Mouse (Mus musculus) urinary bladder, postnatal 10 days (tissue): ENCODE data around the gene Ext2.

ENCODE experiments used
- DNase-seq: peaks from one replicate; pipeline ENCODE4 v3.0.0; 2022; ENCODE audit warnings: low spot score

Ext2 gene

DNA sequence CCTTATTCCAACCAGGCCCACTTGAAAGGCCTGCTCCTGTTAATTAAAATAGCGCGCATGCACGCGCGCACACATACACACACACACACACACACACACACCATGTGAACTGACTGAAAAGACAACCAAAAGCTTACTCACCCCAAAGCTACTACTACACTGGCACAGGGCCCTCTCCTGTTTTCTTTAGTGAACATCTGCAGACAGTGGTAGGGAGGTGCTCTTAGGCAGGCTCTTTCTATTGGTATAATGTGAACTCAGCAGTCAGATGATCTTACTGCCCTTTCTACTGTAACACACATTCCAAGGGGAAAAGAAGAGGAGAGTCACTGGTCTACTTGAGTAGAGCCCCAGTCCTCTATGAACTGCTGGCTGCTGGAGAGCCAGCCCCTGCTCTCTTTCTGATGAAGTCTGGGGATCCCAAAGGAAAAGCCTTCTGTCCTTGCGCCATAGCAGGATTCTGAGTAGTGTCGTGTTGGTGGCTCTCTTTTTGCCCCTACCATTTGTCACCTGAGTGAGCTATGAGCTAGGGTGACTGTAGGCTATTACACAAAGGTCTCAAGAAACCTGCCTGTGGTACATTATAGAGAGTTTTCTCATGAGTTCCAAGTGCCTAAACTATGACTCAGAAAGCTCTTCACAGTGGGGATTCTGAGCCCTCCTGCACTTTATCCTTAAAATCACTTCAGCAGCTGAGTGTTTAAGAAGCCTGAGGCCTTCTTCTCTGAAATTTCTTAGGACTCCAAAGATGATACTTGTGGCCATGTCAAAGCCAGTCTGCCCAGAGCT, 45.9 kb downstream of the Ext2 start:
- no peak for DNase-seq

GRCm38 (mm10) chr2:93775431-93775830, 46.9 kb downstream of the Ext2 start:
- no peak for DNase-seq

DNA sequence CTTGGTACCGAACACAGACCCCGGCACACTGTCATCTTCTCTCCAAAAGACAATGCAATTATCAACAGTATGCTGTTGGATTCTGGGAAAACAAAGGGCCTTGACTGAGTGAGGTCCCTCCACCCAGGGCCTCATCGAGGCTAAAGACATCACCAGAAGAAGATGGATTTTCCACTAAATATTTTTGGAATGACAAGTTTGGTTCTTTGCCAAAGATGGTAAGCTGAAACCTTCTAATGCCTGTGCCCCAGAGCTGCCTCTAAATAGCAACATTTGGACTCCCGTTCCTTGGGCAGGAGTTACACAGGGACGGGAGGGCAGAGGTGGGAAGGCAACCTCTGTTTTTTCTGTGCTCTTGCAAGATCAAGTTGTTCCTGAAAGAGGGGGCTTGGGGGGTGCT, 47.4 kb downstream of the Ext2 start:
- DNase-seq, result no peak

DNA sequence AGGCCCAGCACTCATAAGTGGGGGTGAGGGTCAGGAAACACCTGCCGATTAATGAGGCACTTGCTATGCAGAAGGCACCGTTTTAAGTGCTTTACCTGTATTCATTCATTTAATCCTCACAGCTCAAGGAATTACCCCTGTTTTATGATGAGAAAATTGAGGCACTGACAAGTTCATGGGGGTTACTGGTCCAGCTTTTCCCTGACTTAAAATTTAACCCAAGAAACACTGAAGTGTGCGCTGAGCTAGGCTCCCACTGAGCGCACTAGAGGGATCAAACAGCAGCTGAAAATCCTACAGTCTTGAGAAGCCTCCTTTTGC, 49.6 kb downstream of the Ext2 start:
- no peak for DNase-seq

GRCm38 (mm10) chr2:93772054-93772764, 50.2 kb downstream of the Ext2 start:
- no peak for DNase-seq

- no peak for DNase-seq
These were observed 51.5 kb downstream of the Ext2 start for GRCm38 (mm10) chr2:93770895-93771294.

GRCm38 (mm10) chr2:93769875-93770274, 52.5 kb downstream of the Ext2 start:
- no peak for DNase-seq

DNA sequence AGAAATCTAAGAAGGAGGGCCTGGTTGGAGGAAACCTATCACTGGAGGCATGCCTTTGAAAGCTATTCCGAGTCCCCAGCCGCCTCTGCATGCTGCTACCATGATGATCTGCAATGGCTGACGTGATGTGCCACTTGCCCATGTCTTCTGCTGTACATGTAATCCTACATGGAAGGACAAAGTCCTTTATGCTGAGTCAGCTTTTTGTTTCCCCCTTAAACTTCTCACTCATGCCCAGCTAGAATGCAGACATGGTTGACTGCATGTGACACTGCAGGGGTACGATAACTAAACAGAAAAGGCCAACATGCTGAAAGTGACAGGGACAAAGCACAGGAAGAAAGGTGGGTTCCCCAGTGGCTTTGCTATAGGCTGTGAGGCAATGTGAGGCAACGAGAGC, 56.6 kb downstream of the Ext2 start:
- no peak for DNase-seq

DNA sequence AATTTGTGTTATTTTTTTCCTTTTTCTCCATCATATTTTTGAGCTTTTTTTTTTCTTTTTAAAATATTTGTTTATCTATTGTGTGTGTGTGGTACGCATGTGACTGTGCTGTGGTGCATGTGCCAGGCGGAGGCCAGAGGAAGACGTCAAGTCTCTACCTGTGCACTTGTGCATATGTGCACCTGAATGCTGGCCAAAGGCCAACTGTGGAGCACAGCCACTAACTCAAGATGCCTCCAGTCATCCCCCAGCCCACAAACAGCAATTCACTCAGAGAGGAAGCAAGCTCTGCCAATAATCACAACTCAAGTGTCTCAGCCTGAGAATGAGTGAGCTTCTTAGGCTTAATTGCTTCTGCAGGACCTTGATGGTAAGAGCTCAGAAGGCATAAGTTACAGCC, 58.2 kb downstream of the Ext2 start:
- DNase-seq, result no peak

- DNase-seq, result no peak
These were observed 62.0 kb downstream of the Ext2 start for GRCm38 (mm10) chr2:93760389-93760788.

DNA sequence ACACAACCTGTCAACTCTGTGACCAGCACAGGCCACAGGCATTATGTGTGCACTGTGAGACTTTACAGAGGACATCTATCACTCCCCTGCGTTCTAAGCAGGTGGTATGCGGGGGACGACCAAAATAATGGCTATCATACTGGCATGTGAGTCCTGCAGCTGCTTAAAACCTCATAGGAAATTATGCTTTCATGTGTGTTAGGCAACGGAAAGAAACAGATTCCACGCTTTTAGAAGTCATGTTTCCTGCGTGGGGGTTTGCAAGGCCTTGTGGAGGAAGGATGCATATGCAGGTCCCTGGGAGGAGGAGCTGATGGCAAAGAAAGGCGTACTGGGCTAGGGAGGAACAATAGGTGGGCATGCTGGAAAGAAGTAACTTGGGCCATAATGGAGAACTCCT, 63.2 kb downstream of the Ext2 start:
- DNase-seq, result no peak

- no peak for DNase-seq
These were observed 64.1 kb downstream of the Ext2 start for GRCm38 (mm10) chr2:93758298-93758697.

- DNase-seq, result no peak
These were observed 68.0 kb downstream of the Ext2 start for GRCm38 (mm10) chr2:93754366-93754765.

GRCm38 (mm10) chr2:93753147-93753758, 69.1 kb downstream of the Ext2 start:
- no peak for DNase-seq

GRCm38 (mm10) chr2:93749709-93750108, 72.7 kb downstream of the Ext2 start:
- DNase-seq, result no peak

DNA sequence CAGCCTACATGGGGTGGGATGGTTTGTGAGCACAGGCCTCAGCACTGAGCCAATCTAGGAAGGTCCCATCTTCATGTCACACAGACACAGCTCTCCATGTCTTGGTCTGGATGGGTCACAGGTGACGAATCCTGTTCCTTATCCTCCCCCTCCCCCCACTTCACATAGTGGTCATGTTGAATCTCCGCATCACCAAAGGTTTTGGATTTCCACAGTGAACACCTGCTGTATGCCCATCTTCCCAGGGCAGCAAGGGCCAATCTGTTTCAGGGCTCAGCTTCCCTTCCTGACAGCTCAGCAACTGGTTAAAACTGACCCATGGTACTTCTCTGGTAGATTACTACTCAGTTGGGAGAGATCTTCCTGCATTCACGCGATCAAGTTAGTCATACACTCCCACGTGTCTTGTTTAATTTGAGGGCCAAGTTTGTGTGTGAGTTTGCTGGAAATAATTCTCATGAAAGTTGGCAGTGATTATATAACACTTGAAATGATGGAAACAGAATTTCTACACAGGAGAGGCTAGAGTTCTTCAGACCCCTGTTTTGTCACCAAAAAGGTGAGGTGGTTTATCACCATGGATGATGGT, 74.7 kb downstream of the Ext2 start:
- DNase-seq, result no peak

DNA sequence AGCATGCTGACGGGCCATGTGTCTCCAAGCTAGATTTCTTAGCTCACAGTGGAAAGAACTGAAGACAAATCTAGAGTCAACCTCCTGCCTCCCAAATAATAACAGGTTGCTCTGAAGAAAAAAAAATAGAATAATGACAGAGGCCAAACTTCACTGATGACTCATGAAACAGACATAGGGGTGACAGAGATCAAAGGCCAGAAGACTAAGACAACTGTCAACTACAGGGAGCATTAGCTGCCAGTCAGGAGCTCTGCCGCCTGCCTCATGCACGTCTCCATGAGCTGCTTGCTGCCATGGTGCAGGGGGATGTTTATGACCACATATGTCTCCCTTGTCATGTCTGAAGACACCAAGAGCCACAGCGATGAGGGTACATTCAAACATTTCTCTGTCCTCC, 75.7 kb downstream of the Ext2 start:
- no peak for DNase-seq

- DNase-seq, result no peak
These were observed 76.2 kb downstream of the Ext2 start for GRCm38 (mm10) chr2:93746162-93746561.

DNA sequence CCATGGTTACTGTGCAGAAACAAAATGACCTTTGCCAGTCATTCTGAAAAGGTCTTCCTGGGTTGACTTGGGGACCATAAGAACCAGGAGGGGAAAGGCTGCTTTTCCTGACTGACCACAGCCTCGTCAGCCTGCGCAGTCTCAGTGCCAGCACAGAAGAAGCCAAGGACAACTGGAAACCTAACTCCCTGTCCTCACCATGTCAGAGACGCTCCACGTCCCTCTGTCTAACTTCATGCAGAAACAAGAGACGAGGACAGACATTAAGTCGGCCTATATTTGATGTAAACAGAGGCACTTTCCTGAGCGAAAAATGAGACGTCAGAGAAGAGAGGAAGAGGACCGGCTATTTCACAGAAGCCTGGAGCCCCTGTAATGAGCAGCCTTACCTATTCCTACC, 76.6 kb downstream of the Ext2 start:
- no peak for DNase-seq

- DNase-seq, result no peak
These were observed 77.8 kb downstream of the Ext2 start for GRCm38 (mm10) chr2:93744346-93745229.

- DNase-seq, result no peak
These were observed 80.7 kb downstream of the Ext2 start for GRCm38 (mm10) chr2:93741700-93742099.

- no peak for DNase-seq
These were observed 83.3 kb downstream of the Ext2 start for GRCm38 (mm10) chr2:93739044-93739569.
